Mouse (Mus musculus) spleen, adult 2 months (tissue): ENCODE data around the gene Stk33. TPM values are rescaled to one million over a fixed set of nuclear protein-coding genes. Genes with fewer than 3 reads are reported as not detected.
A peak's percentile ranks its signal among the peaks of the same experiment; 100 is the strongest.

Source experiments
- DNase-seq, 2 experiments: peaks; one replicate each; pipeline versions ENCODE4 v3.0.0 to v3.0.0-alpha.2; 2012 to 2021; ENCODE audit warnings: low spot score in 2 of 2, low read depth in 1 of 2
- H3K27ac ChIP-seq: fragments of 200-500 bp; 2 replicates; pipeline ENCODE4 v1.5.1; 2012; ENCODE audit warnings: low read length, inconsistent platforms; ENCODE audit not compliant: insufficient read depth
- H3K27me3 ChIP-seq: fragments of 200-500 bp; 2 replicates; pipeline ENCODE4 v1.6.1; 2012; ENCODE audit warnings: mild to moderate bottlenecking, moderate library complexity, low read length, inconsistent platforms; ENCODE audit not compliant: control insufficient read depth, insufficient read depth
- H3K36me3 ChIP-seq: fragments of 200-500 bp; 2 replicates; pipeline ENCODE4 v1.6.1; 2012; ENCODE audit warnings: mild to moderate bottlenecking, low read length, inconsistent platforms; ENCODE audit not compliant: control insufficient read depth, insufficient read depth
- H3K4me1 ChIP-seq: fragments of 200-500 bp; 2 replicates; pipeline ENCODE4 v1.6.1; 2011; ENCODE audit warnings: inconsistent platforms; ENCODE audit not compliant: control insufficient read depth, insufficient read depth, insufficient read length
- H3K4me3 ChIP-seq: fragments of 200-500 bp; 2 replicates; pipeline ENCODE4 v1.5.1; 2011; ENCODE audit warnings: mild to moderate bottlenecking, inconsistent platforms; ENCODE audit not compliant: insufficient read depth, insufficient read length; ENCODE audit errors: extremely low read depth
- CTCF ChIP-seq: fragments of 200-500 bp; IDR thresholded peaks from 2 replicates; pipeline ENCODE4 v1.5.1; 2011; ENCODE audit warnings: mild to moderate bottlenecking, inconsistent platforms; ENCODE audit not compliant: insufficient read depth, insufficient read length, insufficient replicate concordance; ENCODE audit errors: extremely low read depth
- POLR2A ChIP-seq: fragments of 200-500 bp; IDR thresholded peaks from 2 replicates; pipeline ENCODE4 v1.6.1; 2011; ENCODE audit warnings: low read depth, low read length, inconsistent platforms
- WGBS: fragments of 180-500 bp; shearing (Covaris S2); methylation state at CpG from one replicate; pipeline ENCODE4 v1.1.7; 2018; 5-methylcytosine and 5-hydroxymethylcytosine counted together
- polyA plus RNA-seq: library from polyadenylated mRNA; depleted of rRNA; stranded (reverse); fragments of >200 nt; gene quantifications from 2 replicates; pipeline ENCODE4 v1.2.3, GENCODE M21; 2012; rRNA removed

The Stk33 gene
- 0.09 TPM in 1 of 2 replicates, not detected in the other for polyA plus RNA-seq

DNA sequence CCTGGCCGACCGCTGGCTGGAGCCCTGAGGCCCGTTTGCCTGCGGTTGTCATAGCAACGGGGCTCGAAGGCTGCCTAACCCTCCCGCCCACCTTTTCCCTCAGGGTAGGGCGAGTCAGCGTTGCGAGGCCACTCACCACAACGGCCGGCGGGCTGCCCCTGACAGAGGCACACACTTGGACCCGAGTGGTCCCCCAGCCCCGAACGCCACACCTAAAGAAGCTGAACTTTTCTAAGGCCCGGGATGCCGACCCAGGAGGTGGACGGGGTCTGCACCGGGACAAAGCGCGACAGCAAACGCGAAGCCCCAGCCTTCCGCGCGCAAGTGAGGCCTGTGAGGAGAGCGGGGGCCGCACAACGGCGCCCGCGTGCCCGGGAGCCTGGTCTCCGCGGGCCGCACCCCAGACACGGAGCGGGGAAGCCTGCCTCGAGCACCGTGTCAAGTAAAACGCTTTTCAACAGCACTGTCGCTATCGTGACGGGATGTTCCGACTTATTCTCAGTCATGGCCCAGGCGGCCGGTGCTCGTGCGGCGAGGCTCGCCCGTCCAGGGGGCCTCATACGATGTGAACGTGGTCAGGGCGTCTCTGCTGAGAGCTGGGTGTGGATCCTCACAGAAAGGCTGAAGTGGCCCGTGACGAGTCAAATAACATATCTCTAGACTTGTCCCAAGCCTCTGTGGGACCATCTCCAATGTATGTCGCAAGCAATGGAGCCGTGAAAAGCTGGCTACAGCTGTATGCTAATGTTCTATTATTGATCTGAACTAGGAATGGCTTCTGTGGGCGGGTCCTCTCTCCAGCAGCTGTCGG, at the start of gene Stk33:
TSS of gene Stk33 (minus strand) at position 301 of the 811 bp plus-strand sequence.
- Histone ChIP-seq H3K27ac (no peak within 1 kb of the TSS), H3K4me3 (peak within 1 kb of the TSS; percentile 14; the same call in 1 of the 2 replicates), H3K4me1 (peaks cover 7% of the 10 kb centered on the region), H3K36me3 (no peaks in the 10 kb centered on the region), H3K27me3 (peaks cover 9% of the 10 kb centered on the region)
- no peak for TF ChIP-seq CTCF
- TF ChIP-seq POLR2A: no peak
- DNase-seq: no peak
- 4% methylated on average over 62 of the region's 62 CpGs for WGBS

DNA sequence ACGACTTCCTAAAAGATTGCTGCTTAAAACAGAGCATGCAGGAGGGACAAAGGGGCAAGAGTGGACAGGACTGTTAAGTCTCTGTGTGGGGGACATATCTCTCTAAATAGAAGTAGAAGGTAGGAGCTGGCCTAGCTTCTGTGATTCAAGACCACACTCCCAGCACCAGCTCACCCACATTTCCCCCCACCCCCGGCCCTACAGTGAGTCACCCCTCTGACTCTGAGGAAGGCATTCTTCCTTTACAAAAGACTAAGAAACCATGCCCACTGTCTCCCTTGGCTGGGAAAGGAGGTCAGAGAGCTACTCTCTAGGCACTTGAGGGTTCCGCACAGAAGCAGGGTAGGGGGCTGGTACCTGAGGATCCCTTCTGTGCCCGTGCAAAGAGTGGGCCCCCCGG, 45.3 kb upstream of the Stk33 start:
- Histone ChIP-seq H3K4me1 (no peaks in the 10 kb centered on the region), H3K27me3 (no peaks in the 10 kb centered on the region), H3K36me3 (no peaks in the 10 kb centered on the region), H3K27ac (no peak overlapping the region), H3K4me3 (no peak overlapping the region)
- 63% methylated on average over 5 of the region's 5 CpGs for whole genome bisulfite sequencing
- DNase-seq: no peak
- TF ChIP-seq POLR2A (no peak), CTCF (no peak)

- Histone ChIP-seq H3K36me3 (no peaks in the 10 kb centered on the region), H3K4me3 (no peak overlapping the region), H3K4me1 (no peaks in the 10 kb centered on the region), H3K27ac (no peak overlapping the region), H3K27me3 (no peaks in the 10 kb centered on the region)
- no peak for DNase-seq
- WGBS: 44% methylated on average over 7 of the region's 7 CpGs
- TF ChIP-seq CTCF: no peak
- no peak for TF ChIP-seq POLR2A
Measured at GRCm38 (mm10) chr7:109480765-109481197, 41.9 kb upstream of the Stk33 start.

- DNase-seq: no peak
- H3K27me3 ChIP-seq: no peaks in the 10 kb centered on the region
- WGBS: 86% methylated on average over 3 of the region's 3 CpGs
- no peaks in the 10 kb centered on the region for H3K36me3 ChIP-seq
- no peak overlapping the region for H3K27ac ChIP-seq
- TF ChIP-seq CTCF (no peak), POLR2A (no peak)
- no peaks in the 10 kb centered on the region for H3K4me1 ChIP-seq
- H3K4me3 ChIP-seq: no peak overlapping the region
Measured at GRCm38 (mm10) chr7:109477926-109478325, 39.0 kb upstream of the Stk33 start.

GRCm38 (mm10) chr7:109470700-109471099, 31.8 kb upstream of the Stk33 start:
- WGBS: 43% methylated on average over 4 of the region's 4 CpGs
- TF ChIP-seq POLR2A: no peak
- no peak for TF ChIP-seq CTCF
- no peaks in the 10 kb centered on the region for H3K4me1 ChIP-seq
- H3K27ac ChIP-seq: no peak overlapping the region
- no peak overlapping the region for H3K4me3 ChIP-seq
- H3K27me3 ChIP-seq: no peaks in the 10 kb centered on the region
- H3K36me3 ChIP-seq: no peaks in the 10 kb centered on the region
- no peak for DNase-seq

DNA sequence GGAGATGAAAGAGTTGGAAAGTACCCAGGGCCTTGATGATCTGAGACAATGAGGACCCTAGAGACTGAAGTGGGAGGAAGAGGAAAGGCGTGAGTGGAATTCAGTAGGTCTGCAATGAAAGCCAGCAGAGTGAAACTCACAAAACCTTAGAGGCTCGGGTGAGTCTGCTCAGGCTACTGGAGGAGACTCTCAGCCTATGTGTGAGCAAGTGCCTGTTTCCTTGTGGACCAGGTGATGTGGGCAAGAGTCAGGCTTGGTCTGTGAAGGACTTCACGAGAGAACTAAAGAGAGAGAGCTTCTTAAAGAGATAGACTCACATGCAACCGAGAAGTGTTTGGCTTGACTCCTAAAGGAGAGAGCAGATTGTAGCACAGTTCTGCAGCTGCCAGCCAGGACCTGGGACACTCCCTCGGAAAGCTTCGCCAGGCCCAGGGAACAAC, 29.4 kb upstream of the Stk33 start:
- Histone ChIP-seq H3K36me3 (no peaks in the 10 kb centered on the region), H3K4me1 (no peaks in the 10 kb centered on the region), H3K4me3 (no peak overlapping the region), H3K27me3 (no peaks in the 10 kb centered on the region), H3K27ac (no peak overlapping the region)
- DNase-seq: no peak
- TF ChIP-seq CTCF (no peak), POLR2A (no peak)
- WGBS: 63% methylated on average over 6 of the region's 6 CpGs

DNA sequence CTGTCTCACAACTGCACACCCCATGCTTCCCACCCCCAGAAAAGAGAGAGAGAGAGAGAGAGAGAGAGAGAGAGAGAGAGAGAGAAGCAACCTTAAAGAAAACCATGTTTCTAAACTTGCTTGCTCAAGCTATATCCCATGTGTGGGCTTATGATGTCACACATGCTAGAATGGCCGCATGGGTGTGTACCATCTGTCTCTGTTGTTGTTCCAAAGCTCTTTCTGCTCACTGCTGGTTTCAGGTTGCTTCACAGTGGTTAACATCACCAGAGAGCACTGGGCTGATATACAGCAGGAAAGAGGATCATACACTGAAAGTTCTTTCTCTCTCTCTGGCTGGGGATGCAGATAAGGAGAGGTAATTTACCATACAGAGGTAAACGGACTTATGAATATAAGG, 28.7 kb upstream of the Stk33 start:
- TF ChIP-seq POLR2A (no peak), CTCF (no peak)
- 80% methylated on average over 2 of the region's 2 CpGs for WGBS
- Histone ChIP-seq H3K27me3 (no peaks in the 10 kb centered on the region), H3K27ac (no peak overlapping the region), H3K4me3 (no peak overlapping the region), H3K4me1 (no peaks in the 10 kb centered on the region), H3K36me3 (no peaks in the 10 kb centered on the region)
- no peak for DNase-seq
